Mouse (Mus musculus) midbrain, embryonic 14.5 days (tissue): ENCODE results near the gene 1810049J17Rik. TPM values are rescaled to one million over a fixed set of nuclear protein-coding genes. Genes with fewer than 3 reads are reported as not detected.

Experiments
- ATAC-seq: fragments of 200-750 bp; cut with Nextera tagmentation; 2 replicates; pipeline ENCODE4 v1.8.0; 2017; ENCODE audit warnings: moderate number of reproducible peaks, moderate library complexity; ENCODE audit not compliant: low FRiP score, low TSS enrichment
- DNase-seq: peaks from one replicate; pipeline ENCODE4 v3.0.0-alpha.2; 2015
- H3K27ac ChIP-seq: fragments of 300-500 bp; sonication (generic); replicated peaks from 2 replicates; pipeline ENCODE4 v1.5.1; 2014; ENCODE audit warnings: mild to moderate bottlenecking, low read depth, low read length, moderate library complexity
- H3K27me3 ChIP-seq: fragments of 300-500 bp; sonication (generic); 2 replicates; pipeline ENCODE4 v1.6.1; 2014; ENCODE audit warnings: low read length, control low read depth, mixed read lengths; ENCODE audit not compliant: control insufficient read depth, insufficient read depth
- H3K36me3 ChIP-seq: fragments of 300-500 bp; sonication (generic); 2 replicates; pipeline ENCODE4 v1.6.1; 2014; ENCODE audit warnings: low read length, control low read depth; ENCODE audit not compliant: control insufficient read depth, insufficient read depth
- H3K4me1 ChIP-seq: fragments of 300-500 bp; sonication (generic); 2 replicates; pipeline ENCODE4 v1.6.1; 2014; ENCODE audit warnings: mild to moderate bottlenecking, antibody characterized with exemption, low read length, control low read depth; ENCODE audit not compliant: control insufficient read depth, insufficient read depth
- H3K4me2 ChIP-seq: fragments of 300-500 bp; sonication (generic); 2 replicates; pipeline ENCODE4 v1.6.1; 2014; ENCODE audit warnings: mild to moderate bottlenecking, low read length, moderate library complexity
- H3K4me3 ChIP-seq: fragments of 300-500 bp; sonication (generic); replicated peaks from 2 replicates; pipeline ENCODE4 v1.5.1; 2014; ENCODE audit warnings: low read depth, low read length
- H3K9ac ChIP-seq: fragments of 300-500 bp; sonication (generic); replicated peaks from 2 replicates; pipeline ENCODE4 v1.6.1; 2014; ENCODE audit warnings: mild to moderate bottlenecking, low read length, moderate library complexity
- H3K9me3 ChIP-seq: fragments of 300-500 bp; sonication (generic); 2 replicates; pipeline ENCODE4 v1.6.1; 2016; ENCODE audit warnings: low read length, control low read depth, mixed read lengths; ENCODE audit not compliant: control insufficient read depth
- WGBS: fragments of 180-500 bp; shearing (Covaris S2); extraction: QIAGEN DNeasy Blood & Tissue Kit; methylation state at CpG from one replicate; pipeline ENCODE4 v1.1.7; 2014; 5-methylcytosine and 5-hydroxymethylcytosine counted together
- polyA plus RNA-seq: library from polyadenylated mRNA; unstranded; fragments of >200 nt; fragmentation: Nextera tagmentation; extraction: Ambion mirVana; gene quantifications from 2 replicates; pipeline ENCODE4 v1.2.1, GENCODE M21; 2014

Gene 1810049J17Rik
- polyA plus RNA-seq, 1 experiment from 2014 or later: 1.6 TPM

DNA sequence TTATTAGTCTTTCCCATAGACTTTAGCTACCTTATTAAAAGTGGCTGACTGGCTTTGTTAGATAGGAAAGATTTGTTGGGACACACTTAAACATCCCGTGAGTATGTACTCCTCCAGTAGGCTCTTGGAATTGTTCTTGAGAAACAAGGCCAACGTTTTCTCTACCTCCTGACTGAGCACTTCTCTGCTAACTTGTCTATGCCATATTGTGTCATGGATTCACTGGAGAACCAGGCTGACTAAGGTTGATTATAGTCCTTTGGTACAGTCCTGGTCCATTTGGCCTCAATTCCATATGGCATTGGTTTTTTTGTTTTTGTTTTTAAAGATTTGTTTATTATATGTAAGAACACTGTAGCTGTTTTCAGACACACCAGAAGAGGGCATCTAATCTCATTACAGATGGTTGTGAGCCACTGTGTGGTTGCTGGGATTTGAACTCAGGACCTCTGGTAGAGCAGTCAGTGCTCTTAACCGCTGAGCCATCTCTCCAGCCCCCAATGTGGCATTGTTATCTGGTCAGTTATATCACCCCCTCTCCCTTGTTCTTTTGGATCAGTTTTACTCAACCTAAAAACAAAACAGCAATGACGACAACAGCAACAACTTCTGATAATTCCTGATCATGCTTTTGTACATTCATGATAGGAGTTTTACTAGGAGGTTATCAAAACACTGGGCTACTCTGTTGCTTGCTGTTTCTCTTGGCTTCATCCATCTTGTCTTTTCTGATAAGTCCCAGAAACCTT, 15.5 kb upstream of the 1810049J17Rik start:
- DNase-seq (no peak), ATAC-seq (no peak)
- H3K9ac ChIP-seq: no peak overlapping the region
- H3K27me3 ChIP-seq: no peaks in the 10 kb centered on the region
- H3K4me3 ChIP-seq: no peak overlapping the region
- no peaks in the 10 kb centered on the region for H3K36me3 ChIP-seq
- no peaks in the 10 kb centered on the region for H3K9me3 ChIP-seq
- no peak overlapping the region for H3K27ac ChIP-seq
- H3K4me2 ChIP-seq: no peak overlapping the region
- 93% methylated on average over 4 of the region's 4 CpGs for WGBS
- H3K4me1 ChIP-seq: peaks cover 10% of the 10 kb centered on the region

DNA sequence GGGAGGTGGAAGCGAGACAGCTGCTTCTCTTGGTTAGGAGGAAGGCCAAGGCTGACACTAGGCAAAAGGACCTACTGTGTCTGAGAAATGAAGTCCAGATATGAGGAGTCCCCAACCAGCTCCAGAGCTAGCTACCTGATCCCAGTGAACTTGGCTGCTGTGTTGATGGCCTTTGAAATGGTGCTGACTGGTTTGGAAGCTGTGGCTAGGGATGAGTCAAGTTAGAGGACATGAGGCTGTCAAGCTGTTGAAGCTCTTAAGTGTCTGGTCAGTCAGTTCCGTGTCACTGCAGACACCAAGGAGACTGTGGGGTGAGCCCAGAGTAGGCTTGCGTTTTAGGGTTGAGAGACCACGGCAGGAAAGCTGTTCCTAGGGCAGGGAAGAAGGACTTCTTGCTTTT, 12.7 kb upstream of the 1810049J17Rik start:
- ATAC-seq: no peak
- 83% methylated on average over 4 of the region's 4 CpGs for WGBS

DNA sequence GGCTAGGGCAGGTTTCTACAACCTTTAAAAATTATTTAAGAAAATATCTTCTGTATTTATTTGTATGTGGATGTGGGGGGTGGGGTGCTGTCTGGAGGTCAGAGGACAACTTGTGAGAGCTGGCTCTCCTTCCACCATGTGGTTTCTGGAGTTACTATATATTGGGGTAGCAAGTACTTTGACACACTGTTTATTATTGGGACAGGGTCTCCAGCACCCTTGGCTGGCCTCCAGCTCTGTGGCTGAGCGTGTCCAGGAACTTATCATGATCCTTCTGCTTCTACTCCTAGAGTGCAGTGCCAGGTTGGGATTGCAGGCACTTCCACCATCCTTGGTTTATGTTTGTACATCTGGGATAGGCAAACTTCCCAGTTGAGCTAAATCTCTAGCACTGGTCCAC, 9.6 kb upstream of the 1810049J17Rik start:
- Histone ChIP-seq H3K4me3 (no peak overlapping the region), H3K4me1 (no peaks in the 10 kb centered on the region), H3K36me3 (no peaks in the 10 kb centered on the region), H3K9me3 (no peaks in the 10 kb centered on the region), H3K4me2 (no peak overlapping the region), H3K9ac (no peak overlapping the region), H3K27me3 (no peaks in the 10 kb centered on the region), H3K27ac (no peak overlapping the region)
- 85% methylated on average over 1 of the region's 1 CpGs for WGBS
- ATAC-seq: no peak
- no peak for DNase-seq

More for the DNA sequence above, 12.7 kb upstream of the 1810049J17Rik start:
- Histone ChIP-seq H3K27me3 (no peaks in the 10 kb centered on the region), H3K9ac (no peak overlapping the region), H3K4me1 (no peaks in the 10 kb centered on the region), H3K4me2 (no peak overlapping the region), H3K4me3 (no peak overlapping the region), H3K27ac (no peak overlapping the region), H3K9me3 (no peaks in the 10 kb centered on the region), H3K36me3 (no peaks in the 10 kb centered on the region)
- no peak for DNase-seq

DNA sequence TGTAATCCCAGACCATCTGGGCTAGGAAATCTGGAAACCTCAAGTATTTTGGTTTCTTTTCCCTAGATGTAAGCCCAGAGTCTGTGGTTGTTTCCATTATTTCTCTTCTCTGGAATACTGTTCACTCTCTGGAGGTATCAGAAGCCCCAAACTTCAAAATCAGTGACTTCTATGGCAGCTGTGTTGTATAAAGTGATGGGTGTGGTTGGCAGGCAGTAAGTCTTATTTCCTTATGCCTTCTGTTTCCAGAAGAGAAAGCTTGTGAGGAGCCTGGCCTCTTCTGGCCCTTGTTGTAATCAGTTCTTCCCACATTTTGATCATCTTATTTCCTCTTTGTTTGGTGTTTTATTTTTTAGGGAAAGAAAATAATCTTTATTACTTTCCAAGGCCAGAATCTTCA, 9.2 kb upstream of the 1810049J17Rik start:
- H3K9ac ChIP-seq: no peak overlapping the region
- no peak overlapping the region for H3K27ac ChIP-seq
- H3K9me3 ChIP-seq: no peaks in the 10 kb centered on the region
- no peaks in the 10 kb centered on the region for H3K36me3 ChIP-seq
- H3K4me1 ChIP-seq: no peaks in the 10 kb centered on the region
- H3K4me3 ChIP-seq: no peak overlapping the region
- no peak overlapping the region for H3K4me2 ChIP-seq
- ATAC-seq (no peak), DNase-seq (no peak)
- H3K27me3 ChIP-seq: no peaks in the 10 kb centered on the region

DNA sequence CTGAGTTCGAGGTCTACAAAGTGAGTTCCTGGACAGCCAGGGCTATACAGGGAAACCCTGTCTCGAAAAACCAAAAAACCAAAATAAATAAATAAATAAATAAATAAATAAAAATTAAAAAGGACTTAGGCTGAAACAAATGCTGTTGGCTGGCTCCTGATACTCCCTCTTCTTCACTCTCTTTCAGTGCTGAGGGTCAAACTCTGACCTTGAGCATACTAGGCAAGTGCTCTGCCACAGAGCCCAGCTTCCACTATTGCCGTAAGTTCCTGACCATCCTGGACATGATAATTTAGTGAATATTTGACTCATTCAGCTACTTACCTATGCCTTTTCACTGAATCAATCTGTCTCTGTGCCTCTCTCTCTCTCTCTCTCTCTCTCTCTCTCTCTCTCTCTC, 8.7 kb upstream of the 1810049J17Rik start:
- WGBS: 89% methylated on average over 3 of the region's 3 CpGs
- H3K4me1 ChIP-seq: no peaks in the 10 kb centered on the region
- no peak for DNase-seq
- no peak overlapping the region for H3K27ac ChIP-seq
- no peak overlapping the region for H3K4me2 ChIP-seq
- no peak overlapping the region for H3K9ac ChIP-seq
- no peaks in the 10 kb centered on the region for H3K36me3 ChIP-seq
- no peaks in the 10 kb centered on the region for H3K27me3 ChIP-seq
- H3K9me3 ChIP-seq: no peaks in the 10 kb centered on the region
- H3K4me3 ChIP-seq: no peak overlapping the region
- ATAC-seq: no peak

DNA sequence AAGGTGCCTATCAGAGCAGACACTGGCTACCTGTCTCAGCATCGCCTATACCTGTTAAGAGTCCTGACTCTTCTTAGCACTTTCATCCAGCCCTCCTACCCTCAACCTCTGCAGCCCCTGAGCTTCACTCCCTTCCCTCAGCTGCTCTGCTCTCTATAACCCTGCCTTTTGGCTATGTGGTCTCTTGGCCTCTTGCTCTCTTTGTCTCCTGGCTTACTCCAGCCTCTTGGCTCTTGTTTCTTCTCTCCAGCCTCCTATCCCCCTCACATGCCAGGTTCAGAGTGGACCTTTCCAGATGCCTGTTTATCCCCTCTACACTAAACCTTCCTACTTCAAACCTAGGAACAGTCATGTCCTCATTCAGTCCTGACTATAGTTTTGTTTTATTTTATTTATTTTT, 2.6 kb upstream of the 1810049J17Rik start:
- no peaks in the 10 kb centered on the region for H3K36me3 ChIP-seq
- WGBS: 95% methylated on average over 1 of the region's 1 CpGs
- H3K4me1 ChIP-seq: peaks cover 30% of the 10 kb centered on the region
- DNase-seq (no peak), ATAC-seq (no peak)
- H3K4me3 ChIP-seq: no peak overlapping the region
- no peaks in the 10 kb centered on the region for H3K9me3 ChIP-seq
- peak overlapping the region; percentile 88; the same call in 1 of the 2 replicates for H3K4me2 ChIP-seq
- H3K27ac ChIP-seq: no peak overlapping the region
- 0 out of 2 replicates have a peak, but pooled peaks cover 5% of the 10 kb centered on the region for H3K27me3 ChIP-seq
- H3K9ac ChIP-seq: no peak overlapping the region

DNA sequence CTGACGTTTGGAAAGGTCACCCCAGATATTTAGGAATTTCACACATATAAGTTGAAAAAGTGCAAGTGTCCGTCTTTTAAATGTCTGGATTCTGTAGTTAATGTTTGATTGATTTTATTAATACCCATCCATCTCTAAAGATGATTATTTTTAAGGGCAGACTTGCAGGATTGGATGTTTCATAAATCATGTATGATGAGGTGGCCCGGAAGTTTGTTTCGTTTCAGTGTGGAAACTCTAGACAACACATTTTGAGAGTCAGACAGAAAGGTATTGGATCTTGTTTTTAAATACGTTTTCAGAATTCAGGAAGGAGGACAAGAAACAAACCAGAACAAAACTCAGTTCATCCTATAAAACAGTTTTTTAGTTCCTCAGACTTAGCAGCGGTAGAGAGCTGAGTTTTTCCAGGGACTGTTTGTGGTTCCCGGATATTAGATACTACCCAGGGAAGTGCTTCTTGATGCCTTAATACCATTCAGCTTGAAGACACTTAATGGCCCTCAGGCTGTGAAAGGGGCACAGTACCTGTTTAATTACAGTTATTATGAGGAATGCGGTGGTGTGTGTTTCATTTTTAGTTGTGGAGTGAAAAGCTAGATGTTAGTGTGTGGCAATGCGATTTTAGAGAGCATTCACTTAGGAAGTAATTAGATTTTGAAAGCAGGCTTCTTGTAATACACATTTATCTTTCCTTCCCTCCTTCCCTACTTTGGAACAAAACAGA, 1.1 kb upstream of the 1810049J17Rik start:
- no peak for DNase-seq

DNA sequence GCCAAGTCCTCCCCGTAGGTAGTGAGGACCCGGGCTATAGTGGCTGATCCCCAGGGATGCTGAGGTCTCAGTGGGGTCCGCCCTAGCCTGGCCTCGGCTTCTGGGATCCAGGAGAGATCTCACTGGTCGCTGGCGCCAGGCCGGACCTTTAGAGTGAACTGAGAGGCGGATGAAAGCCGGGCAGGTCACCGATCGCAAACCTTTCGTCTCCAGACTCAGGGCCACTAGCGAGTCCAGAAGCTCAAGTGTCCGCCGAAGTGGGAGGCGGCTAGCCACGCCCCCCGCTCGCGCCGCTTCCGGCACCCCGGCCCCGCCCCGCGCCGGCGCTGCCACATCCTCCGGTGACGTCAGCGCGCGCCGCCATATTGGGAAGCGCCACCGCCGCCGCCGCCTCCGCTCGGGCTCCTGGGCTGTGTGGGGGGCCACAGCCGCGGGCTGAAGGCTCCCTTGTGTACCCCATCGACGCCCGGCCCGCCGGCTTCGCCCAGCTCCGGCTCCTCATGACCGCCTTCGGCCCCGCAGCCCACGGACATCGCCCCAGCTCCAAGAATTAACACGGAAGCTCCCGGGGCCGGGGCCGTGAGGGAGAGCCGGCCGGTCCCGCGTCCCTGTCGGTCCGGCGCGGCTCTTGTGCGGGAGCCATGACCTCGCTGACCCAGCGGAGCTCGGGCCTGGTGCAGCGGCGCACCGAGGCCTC, 460 bp downstream of the 1810049J17Rik start, which contains the start of gene Golph3:
Golph3 (plus strand) TSS at position 360 of the 697 bp plus-strand sequence.
- WGBS: under 1% methylated on average over 74 of the region's 74 CpGs
- H3K27ac ChIP-seq: peak within 1 kb of the TSS; percentile 94
- H3K9ac ChIP-seq: peak within 1 kb of the TSS; percentile 97
- DNase-seq: peak; percentile 99
- peak; percentile 97 for ATAC-seq
- peak within 1 kb of the TSS; percentile 88 for H3K4me2 ChIP-seq
- peak within 1 kb of the TSS; percentile 100 for H3K4me3 ChIP-seq
- 0 out of 2 replicates have a peak, but pooled peaks cover 5% of the 10 kb centered on the region for H3K27me3 ChIP-seq
- no peaks in the 10 kb centered on the region for H3K36me3 ChIP-seq
- H3K4me1 ChIP-seq: peaks cover 30% of the 10 kb centered on the region
- H3K9me3 ChIP-seq: no peaks in the 10 kb centered on the region

More for the DNA sequence above, 1.1 kb upstream of the 1810049J17Rik start:
- Histone ChIP-seq H3K4me2 (peak overlapping the region; percentile 88), H3K4me3 (peak overlapping the region; percentile 100), H3K4me1 (peaks cover 30% of the 10 kb centered on the region), H3K9ac (peak overlapping the region; percentile 97), H3K9me3 (no peaks in the 10 kb centered on the region), H3K27ac (no peak overlapping the region), H3K36me3 (no peaks in the 10 kb centered on the region), H3K27me3 (0 out of 2 replicates have a peak, but pooled peaks cover 5% of the 10 kb centered on the region)
- WGBS: 23% methylated on average over 9 of the region's 9 CpGs
- ATAC-seq: no peak
